Mouse (Mus musculus) CH12.LX (cell line): ENCODE data around the gene BC051665. TPM values are rescaled to one million over a fixed set of nuclear protein-coding genes. Genes with fewer than 3 reads are reported as not detected.

Source experiments
- DNase-seq: peaks from one replicate; pipeline ENCODE4 v3.0.0-alpha.2; 2013; ENCODE audit errors: extremely low read depth
- H3K27ac ChIP-seq: 2 replicates; pipeline ENCODE4 v1.5.1; 2012; ENCODE audit warnings: low read depth, mild to moderate bottlenecking, control low read depth, moderate library complexity; ENCODE audit not compliant: insufficient read depth
- H3K27me3 ChIP-seq: replicated peaks from 2 replicates; pipeline ENCODE3; 2012; ENCODE audit warnings: inconsistent platforms
- H3K36me3 ChIP-seq, 2 experiments: replicated peaks in 1 of 2; 2 replicates each; pipeline versions ENCODE3 to v1.6.1; 2012; ENCODE audit warnings: inconsistent platforms in 1 of 2, low read length in 1 of 2, mild to moderate bottlenecking in 1 of 2, mixed read lengths in 1 of 2, moderate library complexity in 1 of 2; ENCODE audit not compliant: control insufficient read depth in 1 of 2, insufficient read depth in 1 of 2
- H3K4me1 ChIP-seq, 2 experiments: 2 replicates each; pipeline ENCODE4 v1.6.1; 2012; ENCODE audit warnings: inconsistent platforms in 1 of 2, moderate library complexity in 1 of 2; ENCODE audit not compliant: insufficient read depth in 2 of 2, control insufficient read depth in 1 of 2
- H3K4me2 ChIP-seq: 2 replicates; pipeline ENCODE4 v1.6.1; 2012; ENCODE audit warnings: low read depth, mild to moderate bottlenecking, control low read depth; ENCODE audit not compliant: poor library complexity, insufficient read depth, severe bottlenecking
- H3K4me3 ChIP-seq, 3 experiments: fragments of 150-350 bp in 1 of 3; sonication (generic) in 1 of 3; replicated peaks in 1 of 3; 2 replicates each; pipeline versions ENCODE3 to v1.5.1; 2011 to 2012; ENCODE audit warnings: low read depth in 2 of 3, low read length in 2 of 3, mild to moderate bottlenecking in 2 of 3, moderate library complexity in 2 of 3, control low read depth in 1 of 3, improper control_type of control experiment in 1 of 3, inconsistent platforms in 1 of 3, mixed read lengths in 1 of 3; ENCODE audit not compliant: poor library complexity in 1 of 3
- H3K79me2 ChIP-seq: replicated peaks from 2 replicates; pipeline ENCODE4 v1.6.1; 2012; ENCODE audit warnings: mild to moderate bottlenecking, moderate library complexity; ENCODE audit not compliant: control insufficient read depth, poor library complexity, insufficient read depth, severe bottlenecking; ENCODE audit errors: extremely low read depth
- H3K9ac ChIP-seq: 2 replicates; pipeline ENCODE4 v1.6.1; 2012; ENCODE audit warnings: low read depth, mild to moderate bottlenecking, control low read depth, moderate library complexity; ENCODE audit not compliant: insufficient read depth
- H3K9me3 ChIP-seq: replicated peaks from 2 replicates; pipeline ENCODE3; 2012; ENCODE audit warnings: low read length, inconsistent platforms, mixed read lengths
- CHD1 ChIP-seq: IDR thresholded peaks from 2 replicates; pipeline ENCODE4 v1.6.1; 2012; ENCODE audit warnings: low read depth, low read length, improper control_type of control experiment, inconsistent platforms
- E2F4 ChIP-seq: IDR thresholded peaks from 2 replicates; pipeline ENCODE4 v1.6.1; 2011; ENCODE audit warnings: low read depth, low read length, improper control_type of control experiment; ENCODE audit not compliant: insufficient replicate concordance
- JUN ChIP-seq: IDR thresholded peaks from 2 replicates; pipeline ENCODE4 v1.6.1; 2011; ENCODE audit warnings: low read depth, mild to moderate bottlenecking, low read length, improper control_type of control experiment, moderate library complexity; ENCODE audit not compliant: insufficient read depth
- KAT2A ChIP-seq: IDR thresholded peaks from 2 replicates; pipeline ENCODE4 v1.6.1; 2012; ENCODE audit warnings: low read length, improper control_type of control experiment, inconsistent platforms; ENCODE audit not compliant: insufficient replicate concordance
- MAX ChIP-seq: IDR thresholded peaks from 2 replicates; pipeline ENCODE4 v1.6.1; 2011; ENCODE audit warnings: low read length, improper control_type of control experiment
- MEF2A ChIP-seq: IDR thresholded peaks from 2 replicates; pipeline ENCODE4 v1.6.1; 2014; ENCODE audit warnings: low read depth, mild to moderate bottlenecking, inconsistent platforms, low read length, improper control_type of control experiment, borderline replicate concordance
- MXI1 ChIP-seq: IDR thresholded peaks from 2 replicates; pipeline ENCODE4 v1.6.1; 2011; ENCODE audit warnings: mild to moderate bottlenecking, low read depth, low read length, improper control_type of control experiment
- NELFE ChIP-seq: IDR thresholded peaks from 2 replicates; pipeline ENCODE4 v1.6.1; 2011; ENCODE audit warnings: low read depth, low read length, improper control_type of control experiment
- NRF1 ChIP-seq: IDR thresholded peaks from 2 replicates; pipeline ENCODE4 v1.6.1; 2014; ENCODE audit warnings: low read depth, mild to moderate bottlenecking, inconsistent platforms, low read length, improper control_type of control experiment, moderate library complexity
- PAX5 ChIP-seq: IDR thresholded peaks from 2 replicates; pipeline ENCODE4 v1.6.1; 2012; ENCODE audit warnings: low read length, inconsistent platforms, mixed read lengths
- POLR2AphosphoS2 ChIP-seq: IDR thresholded peaks from 2 replicates; pipeline ENCODE4 v1.6.1; 2011; ENCODE audit warnings: low read depth, low read length, improper control_type of control experiment
- RCOR1 ChIP-seq: conservative IDR thresholded peaks from 2 replicates; pipeline ENCODE4 v1.6.1; 2012; ENCODE audit warnings: low read depth, mild to moderate bottlenecking, inconsistent platforms, low read length, improper control_type of control experiment
- SIN3A ChIP-seq: IDR thresholded peaks from 2 replicates; pipeline ENCODE4 v1.6.1; 2012; ENCODE audit warnings: low read length, improper control_type of control experiment, inconsistent platforms
- TBP ChIP-seq: conservative IDR thresholded peaks from 2 replicates; pipeline ENCODE4 v1.6.1; 2011; ENCODE audit warnings: low read depth, low read length, improper control_type of control experiment
- TCF12 ChIP-seq: IDR thresholded peaks from 2 replicates; pipeline ENCODE4 v1.6.1; 2014; ENCODE audit warnings: low read depth, mild to moderate bottlenecking, inconsistent platforms, low read length, improper control_type of control experiment
- UBTF ChIP-seq: IDR thresholded peaks from 2 replicates; pipeline ENCODE4 v1.6.1; 2012; ENCODE audit warnings: low read depth, mild to moderate bottlenecking, inconsistent platforms, low read length, improper control_type of control experiment, moderate library complexity
- ZC3H11A ChIP-seq: IDR thresholded peaks from 2 replicates; pipeline ENCODE4 v1.6.1; 2012; ENCODE audit warnings: low read depth, mild to moderate bottlenecking, inconsistent platforms, low read length, improper control_type of control experiment
- ZKSCAN1 ChIP-seq: IDR thresholded peaks from 2 replicates; pipeline ENCODE4 v1.6.1; 2012; ENCODE audit warnings: low read depth, inconsistent platforms, low read length, improper control_type of control experiment, borderline replicate concordance
- ZMIZ1 ChIP-seq: IDR thresholded peaks from 2 replicates; pipeline ENCODE4 v1.6.1; 2012; ENCODE audit warnings: low read depth, mild to moderate bottlenecking, inconsistent platforms, low read length, improper control_type of control experiment
- dilution Hi-C: fragments of 300-500 bp; cut with MboI; formaldehyde crosslinking; loops from 2 replicates; pipeline ENCODE4 v1.14.3; 2020; ENCODE audit warnings: low sequenced_read_pairs; ENCODE audit not compliant: extremely low pct_unique_long_range_greater_than_20kb, extremely low pct_ligation_motif_present
- in situ Hi-C: fragments of 300-500 bp; cut with MboI; formaldehyde crosslinking; loops from 3 replicates; pipeline ENCODE4 v1.14.3; 2019; ENCODE audit warnings: low sequenced_read_pairs, low pct_ligation_motif_present, low pct_unique_long_range_greater_than_20kb, mixed read lengths
- polyA plus RNA-seq: library from polyadenylated mRNA; unstranded; fragments of >175 nt; gene quantifications from 2 replicates; pipeline ENCODE4 v1.2.1, GENCODE M21; 2012; ENCODE audit warnings: low read depth; ENCODE audit not compliant: insufficient read length
- total RNA-seq, 2 experiments: library from RNA; depleted of rRNA; stranded (reverse); fragments of 300-350 nt in 1 of 2; fragments of >200 nt in 1 of 2; gene quantifications; 2 replicates each; pipeline ENCODE4 v1.2.3; 2012 to 2014

The BC051665 gene
- total RNA-seq (2012; rRNA removed) (not detected in 2 replicates), total RNA-seq (2014; rRNA removed) (not detected in 2 replicates), polyA plus RNA-seq (not detected in 2 replicates)

DNA sequence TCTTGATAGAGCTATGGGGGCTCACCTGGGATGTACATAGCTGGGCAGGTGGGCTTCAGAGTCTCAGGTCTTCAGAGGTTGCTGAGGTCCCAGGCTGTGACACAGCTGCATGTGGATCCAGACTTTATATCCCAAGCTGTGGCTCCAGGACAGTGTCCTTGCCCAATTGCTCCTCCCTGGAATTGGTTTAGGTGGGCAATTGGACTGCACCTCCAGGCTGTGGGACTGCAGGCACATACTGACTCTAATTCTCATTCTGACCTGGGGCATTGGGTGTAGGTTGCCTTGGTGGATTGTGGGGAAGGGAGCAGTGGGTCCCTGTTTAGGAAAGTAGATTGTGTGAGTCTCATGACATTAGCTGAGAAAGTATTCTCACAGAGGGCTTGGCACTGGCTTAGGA is at the start of gene BC051665:
Gene BC051665, minus strand, starts transcription at position 101 of the 400 bp plus-strand sequence.
- Histone ChIP-seq H3K27me3 (no peaks in the 10 kb centered on the region), H3K9me3 (peaks cover 61% of the 10 kb centered on the region), H3K36me3 (no peaks in the 10 kb centered on the region), H3K4me3 (no peak within 1 kb of the TSS), H3K27ac (no peak within 1 kb of the TSS), H3K79me2 (no peaks in the 10 kb centered on the region), H3K4me2 (no peak within 1 kb of the TSS), H3K9ac (no peak within 1 kb of the TSS), H3K4me1 (no peaks in the 10 kb centered on the region)
- dilution Hi-C loops: no loop called here
- TF ChIP-seq KAT2A: no peak
- no peak for TF ChIP-seq NELFE
- TF ChIP-seq UBTF: no peak
- no peak for TF ChIP-seq ZKSCAN1
- no peak for TF ChIP-seq RCOR1
- no peak for TF ChIP-seq PAX5
- TF ChIP-seq NRF1: no peak
- no peak for TF ChIP-seq TCF12
- TF ChIP-seq ZC3H11A: no peak
- no peak for TF ChIP-seq ZMIZ1
- TF ChIP-seq MEF2A: no peak
- no peak for TF ChIP-seq MXI1
- no peak for TF ChIP-seq MAX
- no peak for TF ChIP-seq JUN
- TF ChIP-seq SIN3A: no peak
- TF ChIP-seq TBP: no peak
- no peak for TF ChIP-seq CHD1
- in situ Hi-C loops: no loop called here
- DNase-seq: no peak

DNA sequence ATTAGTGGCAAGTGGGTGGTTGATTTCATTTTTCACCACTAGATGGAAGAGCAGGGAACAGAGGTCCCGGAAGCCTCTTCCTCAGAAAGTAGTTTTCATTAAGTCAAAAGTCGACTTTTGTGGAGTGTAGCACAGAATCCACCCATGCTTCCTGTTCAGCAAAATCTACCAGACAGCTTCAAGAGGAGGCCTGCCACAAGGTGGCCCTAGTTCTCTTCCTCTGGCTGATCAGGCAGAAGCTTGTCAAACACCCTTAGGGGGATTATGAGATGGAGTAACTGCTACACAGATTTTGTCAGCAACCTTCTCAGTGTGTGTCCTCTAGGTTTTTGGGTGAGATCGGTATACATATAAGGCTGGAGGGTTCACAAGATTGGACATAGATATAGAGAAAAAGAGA is 39.9 kb upstream of the BC051665 start:
- in situ Hi-C loops: no loop called here
- no peak overlapping the region for H3K4me3 ChIP-seq
- no peaks in the 10 kb centered on the region for H3K27me3 ChIP-seq
- H3K9ac ChIP-seq: no peak overlapping the region
- dilution Hi-C loops: no loop called here
- no peaks in the 10 kb centered on the region for H3K4me1 ChIP-seq
- H3K36me3 ChIP-seq: no peaks in the 10 kb centered on the region
- H3K4me2 ChIP-seq: no peak overlapping the region
- TF ChIP-seq POLR2AphosphoS2: no peak
- TF ChIP-seq TBP: no peak
- TF ChIP-seq JUN: no peak
- no peak for TF ChIP-seq E2F4
- TF ChIP-seq UBTF: no peak
- H3K9me3 ChIP-seq: peaks cover 22% of the 10 kb centered on the region
- DNase-seq: no peak
- no peak overlapping the region for H3K27ac ChIP-seq
- no peaks in the 10 kb centered on the region for H3K79me2 ChIP-seq
